Mouse (Mus musculus) adrenal gland, postnatal 0 days (tissue): Measurements from ENCODE around the gene Piwil4. TPM values are rescaled to one million over a fixed set of nuclear protein-coding genes. Genes with fewer than 3 reads are reported as not detected.

ENCODE experiments used
- polyA plus RNA-seq: library from polyadenylated mRNA; unstranded; fragments of >200 nt; fragmentation: Nextera tagmentation; extraction: Ambion mirVana; gene quantifications from 2 replicates; pipeline ENCODE4 v1.2.1, GENCODE M21; 2015

Gene Piwil4
- 0.06 and 0.39 TPM in 2 replicates for polyA plus RNA-seq

DNA sequence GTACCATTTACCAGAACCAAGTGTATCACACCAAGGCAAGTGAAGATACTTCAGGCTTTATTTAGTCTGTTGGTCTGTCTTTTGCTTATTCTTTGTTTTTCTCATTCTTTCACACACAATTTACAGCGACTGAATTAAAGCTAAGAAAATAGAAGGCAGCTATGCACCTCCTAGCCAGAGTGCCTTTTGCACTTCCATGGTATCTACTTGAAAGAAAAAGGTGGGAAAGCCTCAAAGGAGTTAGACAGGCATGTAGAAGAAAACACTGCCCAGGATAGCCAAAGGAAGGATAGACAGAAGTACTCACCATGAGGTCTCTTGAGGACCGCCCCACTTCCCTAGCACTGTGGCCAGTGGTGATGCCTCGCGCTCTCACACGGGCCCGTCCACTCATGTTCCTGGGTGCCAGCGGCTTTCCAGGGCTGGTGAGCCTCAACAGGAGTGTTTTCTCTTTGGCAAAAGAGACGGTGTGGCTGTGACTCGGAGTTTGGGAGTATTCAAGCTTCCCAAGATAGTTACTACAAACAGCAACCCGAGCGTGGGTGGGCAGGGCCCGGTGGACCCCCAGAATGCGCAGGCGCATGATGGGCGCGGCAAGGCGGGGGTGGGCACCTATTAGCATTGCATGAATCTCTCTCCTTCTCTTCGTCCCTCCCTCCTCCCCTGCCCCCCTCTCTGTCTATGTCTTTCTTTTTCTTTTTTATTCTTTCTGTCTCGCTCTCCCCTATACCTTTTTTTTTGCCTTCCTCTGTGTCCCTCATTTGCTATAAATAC is at the start of gene Piwil4:
Piwil4 (minus strand) TSS at position 583 of the 774 bp plus-strand sequence.

DNA sequence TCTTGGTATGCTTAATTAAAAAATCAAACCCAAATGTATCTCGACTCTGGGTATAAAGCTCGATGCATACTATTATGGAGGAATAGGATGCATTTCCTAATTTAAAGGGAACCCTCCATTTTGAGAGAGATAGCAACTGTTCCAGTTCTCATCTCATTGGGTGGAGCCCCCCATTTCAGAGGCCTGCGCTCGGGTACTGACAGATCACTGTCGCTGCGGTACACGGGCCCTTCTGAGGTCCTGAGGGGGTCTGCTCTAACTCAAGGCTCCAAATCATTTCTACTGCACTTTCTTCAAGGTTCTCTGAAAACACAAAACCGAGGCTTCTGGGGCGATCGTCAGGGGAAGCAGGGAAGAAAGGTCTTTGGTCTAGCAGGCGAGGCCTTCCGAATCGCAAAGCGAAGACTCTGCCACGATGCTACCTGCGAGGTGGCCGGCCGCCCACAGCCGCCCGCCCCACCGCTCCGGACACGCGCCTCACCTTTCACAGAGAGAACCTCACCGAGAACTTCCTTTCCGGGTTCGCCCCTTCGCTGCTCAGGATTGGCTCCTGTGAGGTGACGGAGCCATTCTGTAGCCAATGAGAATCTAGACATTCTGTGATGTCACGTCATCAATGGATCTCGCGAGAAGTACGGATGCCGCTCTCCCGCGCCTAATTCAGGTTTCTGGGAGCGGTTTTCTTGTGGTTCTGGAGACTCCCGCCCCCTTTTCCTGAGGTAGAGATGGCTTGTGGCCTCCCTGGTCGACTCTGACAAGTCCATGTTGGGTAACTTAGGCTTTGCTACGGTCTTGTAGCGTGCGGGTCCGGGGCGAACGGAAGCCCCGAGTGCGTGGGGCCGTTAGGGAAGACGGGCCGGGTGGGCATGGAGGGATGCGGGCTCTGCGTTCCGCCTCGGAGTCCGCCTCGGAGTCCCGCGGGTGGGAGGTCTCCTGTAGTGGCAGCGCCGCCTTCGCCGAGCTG is 43.8 kb upstream of the Piwil4 start, which contains the start of the genes Mre11a and Ankrd49:
Mre11a (plus strand) TSS at position 616 of the 964 bp plus-strand sequence.
Ankrd49 (minus strand) TSS at position 818 of the 964 bp plus-strand sequence.

DNA sequence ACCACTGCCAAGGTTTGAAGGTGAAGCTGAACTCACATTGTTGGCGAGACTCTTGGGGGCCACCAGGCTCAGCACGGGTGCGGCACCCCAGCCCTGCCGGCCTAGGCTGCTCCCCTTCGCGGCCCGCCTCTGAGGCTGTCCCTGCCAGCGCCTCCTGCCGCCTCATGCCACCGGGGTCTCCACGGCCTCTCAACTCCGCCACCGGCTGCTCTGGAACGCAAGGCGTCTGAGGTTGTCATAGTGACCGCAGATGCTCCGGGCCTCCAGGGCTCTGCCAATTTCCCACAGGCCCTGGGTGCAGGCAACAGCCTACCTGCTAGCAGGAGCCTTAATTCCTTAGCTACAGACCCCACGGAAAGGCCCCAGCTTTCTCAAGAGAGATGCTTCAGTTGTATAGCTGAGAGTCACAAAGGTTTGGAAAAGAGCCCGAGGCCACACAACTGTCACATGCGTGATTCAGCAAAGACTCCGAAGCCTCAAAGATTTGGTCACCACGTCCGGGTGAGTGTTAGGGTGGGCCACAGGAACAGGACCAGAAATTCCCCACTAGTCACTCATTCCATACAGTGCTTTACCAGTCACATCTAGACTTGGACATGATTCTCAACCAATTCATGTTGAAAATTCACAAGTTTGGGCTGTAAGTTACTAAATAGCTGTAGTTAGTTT is 30.4 kb upstream of the Piwil4 start, which contains the start of gene 1700012B09Rik:
1700012B09Rik (minus strand) TSS at position 228 of the 669 bp plus-strand sequence.

DNA sequence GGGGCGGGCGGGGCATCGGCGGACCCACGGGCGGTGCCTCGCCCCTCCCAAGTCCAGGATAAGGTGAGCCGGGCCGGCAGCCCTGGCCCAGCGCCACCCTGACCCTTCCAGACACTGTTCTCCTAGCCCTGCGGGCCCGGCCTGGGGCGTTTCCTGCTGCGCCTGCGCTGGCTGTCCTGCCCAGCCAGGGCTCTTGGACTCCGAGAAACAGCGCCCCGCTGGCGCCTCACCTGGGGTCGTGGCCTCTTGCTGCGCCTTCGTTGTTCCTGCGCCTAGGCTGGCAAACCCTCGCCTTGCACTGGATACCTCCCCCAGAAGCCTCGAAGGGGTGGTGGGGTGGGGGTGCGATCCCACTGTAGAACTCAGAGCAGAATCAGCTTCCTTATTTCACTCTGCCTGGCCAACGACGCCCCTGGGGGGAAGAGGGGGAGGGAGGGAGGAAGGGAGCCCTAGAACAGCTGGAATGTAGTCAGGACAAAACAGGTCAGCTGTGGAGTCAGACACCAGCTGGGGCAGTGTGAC is 11.5 kb upstream of the Piwil4 start, which contains the start of gene Fut4:
Fut4 (minus strand) TSS at position 393 of the 522 bp plus-strand sequence.

Other genes starting within 250 kb of the Piwil4 start
- 0.58 and 0.70 TPM in 2 replicates for gene Kdm4d, start 240.3 kb downstream of the Piwil4 start, polyA plus RNA-seq
- gene Cwc15, start 240.1 kb downstream of the Piwil4 start, polyA plus RNA-seq: 124 and 159 TPM in 2 replicates
- 8.5 and 9.6 TPM in 2 replicates for gene Amotl1, start 95.7 kb downstream of the Piwil4 start, polyA plus RNA-seq
- gene Fut4, start 11.7 kb upstream of the Piwil4 start, polyA plus RNA-seq: 1.3 TPM in 2 replicates
- gene 1700012B09Rik, start 30.3 kb upstream of the Piwil4 start, polyA plus RNA-seq: not detected in 2 replicates
- gene Mre11a, start 43.9 kb upstream of the Piwil4 start, polyA plus RNA-seq: 7.8 and 14.5 TPM in 2 replicates
- 18.2 and 27.2 TPM in 2 replicates for gene Ankrd49, start 44.1 kb upstream of the Piwil4 start, polyA plus RNA-seq
- 0.06 TPM in 1 of 2 replicates, not detected in the other for gene Gpr83, start 119.5 kb upstream of the Piwil4 start, polyA plus RNA-seq
- not detected in 2 replicates for gene Izumo1r, start 163.2 kb upstream of the Piwil4 start, polyA plus RNA-seq